Mouse (Mus musculus) liver, postnatal 0 days (tissue): ENCODE data around the gene Gm10153. TPM values are rescaled to one million over a fixed set of nuclear protein-coding genes. Genes with fewer than 3 reads are reported as not detected.
"Not testable (repeated sequence)": the region's sequence is repeated elsewhere in the genome, so short reads cannot be mapped to it uniquely, and the experiment has no call there.

Source experiments
- ATAC-seq: fragments of 200-750 bp; cut with Nextera tagmentation; 2 replicates; pipeline ENCODE4 v1.8.0; 2017; ENCODE audit warnings: mild to moderate bottlenecking, moderate library complexity
- DNase-seq: peaks from one replicate; pipeline ENCODE4 v3.0.0-alpha.2; 2016
- H3K27ac ChIP-seq: fragments of 300-500 bp; sonication (generic); 2 replicates; pipeline ENCODE4 v1.5.1; 2014; ENCODE audit warnings: antibody characterized with exemption, moderate library complexity, mild to moderate bottlenecking, low read depth
- H3K27me3 ChIP-seq: fragments of 300-500 bp; sonication (generic); 2 replicates; pipeline ENCODE4 v1.6.1; 2014; ENCODE audit warnings: low read length, control low read depth, mixed read lengths; ENCODE audit not compliant: insufficient read depth
- H3K36me3 ChIP-seq: fragments of 300-500 bp; sonication (generic); replicated peaks from 2 replicates; pipeline ENCODE4 v1.6.1; 2014; ENCODE audit warnings: mild to moderate bottlenecking, control low read depth, low read length, moderate library complexity, mixed read lengths; ENCODE audit not compliant: insufficient read depth
- H3K4me1 ChIP-seq: fragments of 300-500 bp; sonication (generic); 2 replicates; pipeline ENCODE4 v1.6.1; 2014; ENCODE audit warnings: antibody characterized with exemption, mild to moderate bottlenecking, control low read depth; ENCODE audit not compliant: insufficient read depth
- H3K4me2 ChIP-seq: fragments of 300-500 bp; sonication (generic); 2 replicates; pipeline ENCODE4 v1.6.1; 2014; ENCODE audit warnings: low read depth, mild to moderate bottlenecking, low read length, moderate library complexity, mixed read lengths
- H3K4me3 ChIP-seq: fragments of 300-500 bp; sonication (generic); 2 replicates; pipeline ENCODE4 v1.5.1; 2014; ENCODE audit warnings: low read depth, low read length
- H3K9ac ChIP-seq: fragments of 300-500 bp; sonication (generic); replicated peaks from 2 replicates; pipeline ENCODE4 v1.6.1; 2014; ENCODE audit warnings: mild to moderate bottlenecking, moderate library complexity
- H3K9me3 ChIP-seq: fragments of 300-500 bp; sonication (generic); 2 replicates; pipeline ENCODE4 v1.6.1; 2016; ENCODE audit warnings: mild to moderate bottlenecking, control low read depth, low read length, mixed read lengths
- CTCF ChIP-seq: sonication (generic); IDR thresholded peaks from 2 replicates; pipeline ENCODE4 v1.5.1; 2016; ENCODE audit warnings: antibody characterized with exemption, low read depth
- EP300 ChIP-seq: IDR thresholded peaks from 2 replicates; pipeline ENCODE4 v1.6.1; 2016; ENCODE audit warnings: antibody characterized with exemption, low read depth, mild to moderate bottlenecking
- WGBS: fragments of 180-500 bp; shearing (Covaris S2); extraction: QIAGEN DNeasy Blood & Tissue Kit; methylation state at CpG from one replicate; pipeline ENCODE4 v1.1.7; 2014; ENCODE audit not compliant: insufficient replicate concordance; 5-methylcytosine and 5-hydroxymethylcytosine counted together
- polyA plus RNA-seq: library from polyadenylated mRNA; unstranded; fragments of >200 nt; fragmentation: Nextera tagmentation; extraction: Ambion mirVana; gene quantifications from 2 replicates; pipeline ENCODE4 v1.2.1, GENCODE M21; 2015

Gm10153 gene
- polyA plus RNA-seq, 1 experiment from 2014 or later, result not detected

DNA sequence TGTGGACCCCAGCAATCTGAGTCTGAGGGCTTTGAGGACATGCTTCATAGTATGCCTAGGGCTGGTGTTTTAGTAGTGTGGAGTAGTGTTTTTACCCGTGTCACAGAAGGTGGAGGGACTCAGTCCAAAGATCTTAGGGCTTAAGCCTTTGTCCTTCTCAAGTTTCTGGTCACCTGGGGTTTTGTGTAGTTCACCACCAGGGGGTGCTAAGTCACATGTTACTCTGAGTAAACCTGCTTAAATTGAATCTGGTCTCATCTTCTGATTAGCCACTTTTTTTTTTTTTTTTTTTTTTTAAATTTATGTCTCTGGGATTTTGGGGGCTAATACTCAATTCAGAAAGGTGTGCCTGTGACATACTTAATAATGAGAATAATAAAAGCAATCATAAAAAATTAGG is 44.2 kb downstream of the Gm10153 start:
- H3K4me1 ChIP-seq, result no peaks in the 10 kb centered on the region
- H3K9ac ChIP-seq, result no peak overlapping the region
- no peaks in the 10 kb centered on the region for H3K9me3 ChIP-seq
- 11% methylated on average over 1 of the region's 1 CpGs for WGBS
- DNase-seq, result peak; percentile 44
- H3K4me2 ChIP-seq, result no peak overlapping the region
- H3K27me3 ChIP-seq, result no peaks in the 10 kb centered on the region
- H3K27ac ChIP-seq, result no peak overlapping the region
- H3K4me3 ChIP-seq, result no peak overlapping the region
- no peaks in the 10 kb centered on the region for H3K36me3 ChIP-seq
- TF ChIP-seq CTCF (peak; percentile 69), EP300 (no peak)
- no peak for ATAC-seq

DNA sequence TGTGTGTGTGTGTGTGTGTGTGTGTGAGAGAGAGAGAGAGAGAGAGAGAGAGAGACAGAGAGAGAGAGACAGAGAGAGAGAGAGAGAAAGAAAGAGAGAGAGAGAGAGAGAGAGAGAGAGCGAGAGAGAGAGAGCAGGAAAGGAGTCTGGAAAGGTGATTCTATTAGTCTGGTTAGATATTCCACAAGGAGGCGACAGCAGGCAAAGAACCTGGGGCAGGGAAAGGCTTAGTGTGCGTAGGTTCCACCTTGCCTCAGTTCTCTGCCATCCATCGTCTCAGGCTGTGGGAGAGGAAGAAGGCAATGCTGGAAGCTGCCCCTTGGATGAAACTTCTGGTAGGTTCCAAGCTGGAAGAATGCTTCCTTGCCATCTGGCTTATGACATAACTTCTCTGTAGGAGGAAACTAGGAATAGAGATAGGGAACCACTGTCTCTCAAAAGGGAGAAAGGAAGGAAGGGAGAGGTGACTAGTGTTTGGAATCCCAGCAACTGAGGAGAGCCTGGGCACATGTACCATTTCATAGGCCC is 44.7 kb downstream of the Gm10153 start:
- Histone ChIP-seq H3K27me3 (no peaks in the 10 kb centered on the region), H3K36me3 (no peaks in the 10 kb centered on the region), H3K27ac (no peak overlapping the region), H3K4me1 (no peaks in the 10 kb centered on the region), H3K4me2 (no peak overlapping the region), H3K4me3 (no peak overlapping the region), H3K9me3 (no peaks in the 10 kb centered on the region), H3K9ac (no peak overlapping the region)
- ATAC-seq, result no peak
- 50% methylated on average over 4 of the region's 4 CpGs for WGBS
- DNase-seq, result no peak
- no peak for TF ChIP-seq CTCF
- TF ChIP-seq EP300, result no peak

DNA sequence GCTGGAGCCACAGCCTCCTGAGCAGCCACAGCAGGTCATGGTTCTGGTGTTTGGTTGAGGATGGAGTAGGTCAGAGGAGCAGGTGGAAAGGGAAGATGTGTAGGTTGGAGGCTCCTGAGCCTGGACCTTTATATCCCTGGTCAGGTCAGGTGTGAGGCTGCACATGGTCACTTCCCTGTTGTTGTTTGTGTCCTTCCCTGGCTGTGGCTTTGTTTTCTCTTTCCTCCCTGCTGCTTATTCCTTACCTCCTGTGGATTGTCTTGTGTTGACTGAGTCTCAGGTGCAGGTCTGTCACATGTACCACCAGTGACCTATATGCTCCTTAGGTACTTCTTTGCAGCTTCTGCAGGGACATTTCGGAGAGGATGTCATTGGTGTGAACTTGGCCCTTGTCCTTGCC is 45.7 kb downstream of the Gm10153 start, which contains the start of gene Gm45337:
Gm45337 (minus strand) TSS at position 101 of the 400 bp plus-strand sequence.
- no peaks in the 10 kb centered on the region for H3K9me3 ChIP-seq
- DNase-seq, result no peak
- H3K4me3 ChIP-seq, result no peak within 1 kb of the TSS
- no peak within 1 kb of the TSS for H3K9ac ChIP-seq
- H3K4me1 ChIP-seq, result no peaks in the 10 kb centered on the region
- no peak for ATAC-seq
- no peak within 1 kb of the TSS for H3K27ac ChIP-seq
- no peak within 1 kb of the TSS for H3K4me2 ChIP-seq
- TF ChIP-seq EP300 (no peak), CTCF (no peak)
- no peaks in the 10 kb centered on the region for H3K27me3 ChIP-seq
- 68% methylated on average over 1 of the region's 1 CpGs for WGBS
- no peaks in the 10 kb centered on the region for H3K36me3 ChIP-seq

DNA sequence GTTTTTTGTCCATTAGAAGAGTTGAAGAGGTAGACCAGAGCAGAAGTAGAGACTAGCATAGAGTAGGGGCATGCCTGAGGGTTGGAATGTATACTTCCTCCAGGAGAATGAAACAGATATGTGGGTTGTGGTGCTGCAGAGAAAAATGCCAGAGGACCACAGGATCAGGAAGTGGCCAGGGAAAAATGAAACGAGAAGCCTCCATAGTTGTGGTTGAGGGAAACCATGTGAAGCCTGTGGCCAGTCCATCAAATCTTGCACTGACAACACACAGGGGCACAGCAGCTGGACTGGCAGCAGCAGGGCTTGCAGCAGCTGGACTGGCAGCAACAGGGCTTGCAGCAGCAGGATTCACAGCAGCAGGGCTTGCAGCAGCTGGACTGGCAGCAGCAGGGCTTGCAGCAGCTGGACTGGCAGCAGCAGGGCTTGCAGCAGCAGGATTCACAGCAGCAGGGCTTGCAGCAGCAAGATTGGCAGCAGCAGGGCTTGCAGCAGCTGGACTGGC is 46.6 kb downstream of the Gm10153 start:
- DNase-seq, H3K4me2 ChIP-seq: not testable (repeated sequence)
- 26% methylated on average over 1 of the region's 1 CpGs for WGBS

DNA sequence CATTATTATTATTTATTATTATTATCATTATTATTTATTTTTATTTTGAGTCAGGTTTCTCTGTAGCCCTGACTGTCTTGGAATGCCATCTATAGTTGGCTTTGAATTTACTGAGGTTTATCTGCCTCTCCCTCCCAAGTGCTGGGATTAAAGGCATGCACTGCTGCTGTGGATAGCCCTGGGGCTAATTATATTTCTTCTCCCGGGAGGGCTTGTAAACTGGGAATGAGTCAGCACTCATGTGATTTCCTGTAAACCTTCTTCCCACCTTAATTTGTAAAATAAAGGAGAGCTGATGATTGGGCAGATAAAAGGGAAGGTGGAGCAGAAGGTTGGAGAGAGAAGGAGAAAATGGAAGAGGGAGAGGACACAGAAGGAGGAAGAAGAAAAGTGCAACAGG is 49.5 kb downstream of the Gm10153 start:
- H3K4me1 ChIP-seq, result no peaks in the 10 kb centered on the region
- no peaks in the 10 kb centered on the region for H3K9me3 ChIP-seq
- H3K9ac ChIP-seq, result no peak overlapping the region
- DNase-seq (no peak), ATAC-seq (no peak)
- H3K4me3 ChIP-seq, result no peak overlapping the region
- H3K4me2 ChIP-seq, result no peak overlapping the region
- no peaks in the 10 kb centered on the region for H3K27me3 ChIP-seq
- no peak for TF ChIP-seq CTCF
- TF ChIP-seq EP300, result no peak
- H3K36me3 ChIP-seq, result no peaks in the 10 kb centered on the region
- no peak overlapping the region for H3K27ac ChIP-seq
- 29% methylated on average over 1 of the region's 1 CpGs for WGBS

More for the DNA sequence above, 46.6 kb downstream of the Gm10153 start:
- not testable (repeated sequence) for ATAC-seq, H3K36me3 ChIP-seq, H3K27me3 ChIP-seq, H3K9ac ChIP-seq, H3K9me3 ChIP-seq, H3K4me1 ChIP-seq, H3K27ac ChIP-seq, H3K4me3 ChIP-seq

Other genes starting within 250 kb of the Gm10153 start
- gene Brsk2, start 240.6 kb downstream of the Gm10153 start, polyA plus RNA-seq, result 0.06 and 0.13 TPM in 2 replicates
- 38.5 and 40.8 TPM in 2 replicates for gene Mob2, start 129.3 kb downstream of the Gm10153 start, polyA plus RNA-seq
- 1.8 TPM in 2 replicates for gene Dusp8, start 94.5 kb downstream of the Gm10153 start, polyA plus RNA-seq
- gene Gm45618, start 69.7 kb downstream of the Gm10153 start, polyA plus RNA-seq, result not detected in 2 replicates
- not detected in 2 replicates for gene Gm39115, start 54.4 kb downstream of the Gm10153 start, polyA plus RNA-seq
- gene Gm45337, start 45.8 kb downstream of the Gm10153 start, polyA plus RNA-seq, result not detected in 2 replicates
- not detected in 2 replicates for gene Gm29735, start 33.3 kb downstream of the Gm10153 start, polyA plus RNA-seq
- not detected in 2 replicates for gene Gm4553, start 24.6 kb downstream of the Gm10153 start, polyA plus RNA-seq
- gene Krtap5-2, start 14.4 kb downstream of the Gm10153 start, polyA plus RNA-seq, result not detected in 2 replicates
- gene Krtap5-3, start 11.0 kb upstream of the Gm10153 start, polyA plus RNA-seq, result not detected in 2 replicates
- gene Gm7579, start 21.5 kb upstream of the Gm10153 start, polyA plus RNA-seq, result not detected in 2 replicates
- not detected in 2 replicates for gene Krtap5-5, start 39.6 kb upstream of the Gm10153 start, polyA plus RNA-seq
- gene Gm40460, start 50.7 kb upstream of the Gm10153 start, polyA plus RNA-seq, result not detected in 2 replicates
- gene Gm2431, start 68.0 kb upstream of the Gm10153 start, polyA plus RNA-seq, result not detected in 2 replicates
- gene Gm4559, start 84.0 kb upstream of the Gm10153 start, polyA plus RNA-seq, result not detected in 2 replicates
- gene Krtap5-1, start 106.7 kb upstream of the Gm10153 start, polyA plus RNA-seq, result not detected in 2 replicates
- gene Krtap5-4, start 113.2 kb upstream of the Gm10153 start, polyA plus RNA-seq, result not detected in 2 replicates
- 2.1 and 2.2 TPM in 2 replicates for gene Ifitm10, start 183.4 kb upstream of the Gm10153 start, polyA plus RNA-seq
- gene Gm49369, start 192.3 kb upstream of the Gm10153 start, polyA plus RNA-seq, result not detected in 2 replicates
- 311 and 324 TPM in 2 replicates for gene Ctsd, start 197.6 kb upstream of the Gm10153 start, polyA plus RNA-seq
- gene Syt8, start 244.5 kb upstream of the Gm10153 start, polyA plus RNA-seq, result not detected in 2 replicates